Mouse (Mus musculus): Measurements from ENCODE around the gene Srcin1. TPM values are rescaled to one million over a fixed set of nuclear protein-coding genes. Genes with fewer than 3 reads are reported as not detected.

The Srcin1 gene
- total RNA-seq, 2 experiments from 2014 or later, result 246 to 287 TPM

- no peak for DNase-seq (ENCODE audit: low spot score in 2 of 2)
Measured at GRCm38 (mm10) chr11:97579088-97579857, 3.3 kb upstream of the Srcin1 start.

DNA sequence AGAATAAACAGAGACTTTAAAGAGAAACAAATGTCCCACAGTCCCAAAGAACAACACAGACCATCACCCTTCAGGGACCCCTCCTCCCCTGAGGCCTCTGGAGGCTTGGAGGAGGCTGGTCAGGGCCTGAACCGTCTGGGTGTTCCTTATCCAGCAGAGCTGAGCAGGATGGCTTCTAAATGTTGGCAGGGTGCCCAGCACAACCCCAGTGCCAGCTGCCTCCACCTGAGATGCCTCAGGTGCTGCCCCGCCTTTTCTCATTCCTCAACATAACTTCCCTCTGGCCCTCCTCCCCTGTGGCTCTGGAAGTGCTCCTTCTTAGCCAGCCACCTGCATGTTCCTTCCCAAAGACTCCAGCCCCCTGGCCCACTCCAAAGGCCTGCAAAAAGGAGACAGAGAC lies 2.3 kb upstream of the Srcin1 start:
- DNase-seq (ENCODE audit: low spot score in 2 of 2), result no peak

GRCm38 (mm10) chr11:97575638-97576037 lies 348 bp downstream of the Srcin1 start:
- peak; percentile 81 to 88 for DNase-seq (ENCODE audit: low spot score in 2 of 2)

DNA sequence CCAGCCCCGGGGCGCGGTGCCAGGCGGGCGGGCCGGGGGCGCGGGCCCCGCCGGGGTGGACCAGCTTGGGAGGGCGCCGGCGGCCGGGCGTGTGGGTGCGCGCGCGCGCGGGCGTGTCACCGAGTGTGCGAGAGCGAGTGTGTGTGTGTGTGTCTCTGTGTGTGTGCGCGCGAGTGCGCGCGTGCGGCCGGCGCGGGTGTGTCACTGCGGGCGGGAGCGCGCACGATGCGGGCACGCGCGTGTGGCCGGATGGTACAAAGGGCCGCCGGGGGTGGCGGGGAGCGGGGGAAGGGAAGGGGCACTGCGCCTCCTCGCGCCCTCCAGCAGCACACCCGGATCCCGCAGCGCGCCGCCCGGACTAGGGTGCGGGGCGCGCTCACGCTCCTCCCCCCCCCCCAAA lies 911 bp downstream of the Srcin1 start:
- peak; percentile 68 to 83 for DNase-seq (ENCODE audit: low spot score in 2 of 2)

GRCm38 (mm10) chr11:97574551-97575051 lies 1.4 kb downstream of the Srcin1 start:
- DNase-seq (ENCODE audit: low spot score in 2 of 2), result peak in 1 of 2 experiments; percentile 52

GRCm38 (mm10) chr11:97573891-97574550 lies 2.0 kb downstream of the Srcin1 start:
- DNase-seq (ENCODE audit: low spot score in 2 of 2), result peak; percentile 72 to 84

DNA sequence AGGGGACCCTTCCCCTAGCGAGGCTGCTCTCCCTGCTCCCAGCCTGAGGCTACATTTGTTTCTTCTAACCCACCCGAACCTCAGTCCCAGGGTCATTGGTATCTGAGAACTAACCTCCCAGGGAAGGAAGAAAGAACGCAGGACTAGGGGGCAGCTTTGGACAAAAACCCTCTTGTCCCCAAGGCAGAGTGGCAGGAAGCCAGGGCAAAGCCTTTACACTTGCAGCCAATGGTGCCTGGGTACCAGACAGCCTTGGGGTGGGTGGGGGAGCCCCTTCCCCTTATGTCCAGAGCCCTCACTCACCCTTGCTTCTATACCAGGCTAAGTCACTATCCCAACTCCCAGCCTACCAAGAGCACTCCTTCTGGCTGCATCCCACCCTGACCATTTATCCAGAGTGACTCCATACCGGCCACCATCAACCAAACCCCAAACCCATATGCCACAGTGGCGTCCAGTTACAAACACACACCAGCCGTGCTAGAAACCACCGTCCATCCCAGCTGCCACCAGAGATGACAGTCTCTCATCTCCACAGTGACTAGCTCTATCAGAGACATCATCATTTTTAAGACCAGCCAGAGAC lies 3.0 kb downstream of the Srcin1 start:
- DNase-seq (ENCODE audit: low spot score in 2 of 2), result no peak

DNA sequence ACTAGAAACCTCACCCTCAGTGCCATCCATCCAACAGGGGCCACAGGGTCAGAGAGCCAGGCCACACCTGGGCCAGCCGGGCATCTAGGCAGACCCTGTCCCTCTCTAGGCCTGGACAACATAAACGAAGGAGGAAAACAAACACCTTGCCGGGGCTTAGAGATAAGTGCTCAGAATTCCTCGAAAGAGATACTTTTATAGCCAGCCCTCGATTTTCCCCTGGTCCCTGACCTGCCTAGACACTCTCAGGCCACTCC lies 4.0 kb downstream of the Srcin1 start:
- no peak for DNase-seq (ENCODE audit: low spot score in 2 of 2)

DNA sequence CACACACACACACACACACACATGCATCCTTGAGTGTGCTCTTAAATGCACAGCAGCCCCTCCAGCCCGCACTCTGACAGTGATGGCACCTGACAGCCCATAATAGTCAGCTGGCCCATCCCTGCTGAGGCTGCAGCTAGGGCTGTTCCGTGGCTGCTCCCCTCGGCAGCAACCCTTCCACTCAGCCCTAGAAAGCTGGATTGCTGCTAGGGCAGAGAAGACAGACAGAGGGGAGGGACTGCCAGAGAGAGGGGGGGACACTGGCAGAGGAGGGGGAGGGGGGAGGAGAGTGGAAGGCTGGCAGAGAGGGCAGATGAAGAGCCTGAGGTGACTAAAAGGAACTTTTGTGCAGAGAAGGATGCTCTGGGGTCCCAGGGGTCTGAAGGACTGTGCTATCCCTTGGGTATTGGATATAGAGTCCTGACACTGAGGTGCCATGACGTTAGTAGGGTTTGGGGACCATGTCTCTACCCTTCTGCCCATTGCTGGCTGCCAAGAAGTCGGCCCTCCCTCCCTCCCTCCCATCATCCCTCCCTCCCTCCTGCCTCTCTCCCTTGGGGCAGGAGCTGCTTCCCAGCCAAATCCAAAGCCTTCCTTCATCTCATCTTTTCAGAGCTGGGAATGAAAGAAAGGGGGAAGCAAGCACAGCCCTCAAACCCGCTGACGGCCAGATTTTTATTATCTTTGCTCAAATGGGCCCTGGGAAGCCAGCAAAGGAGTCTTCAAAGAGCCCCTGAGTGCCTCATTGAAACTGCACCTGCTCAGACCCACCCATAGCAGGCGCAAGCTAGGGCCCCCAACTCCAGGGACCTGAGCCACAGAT lies 4.5 kb downstream of the Srcin1 start:
- DNase-seq (ENCODE audit: low spot score in 2 of 2), result no peak

- DNase-seq (ENCODE audit: low spot score in 2 of 2), result no peak
Measured at GRCm38 (mm10) chr11:97570493-97571137, 5.4 kb downstream of the Srcin1 start.

GRCm38 (mm10) chr11:97569806-97570205 lies 6.2 kb downstream of the Srcin1 start:
- DNase-seq (ENCODE audit: low spot score in 2 of 2), result no peak

- DNase-seq (ENCODE audit: low spot score in 2 of 2), result peak; percentile 51 to 75
Measured at GRCm38 (mm10) chr11:97569301-97569724, 6.7 kb downstream of the Srcin1 start.

DNA sequence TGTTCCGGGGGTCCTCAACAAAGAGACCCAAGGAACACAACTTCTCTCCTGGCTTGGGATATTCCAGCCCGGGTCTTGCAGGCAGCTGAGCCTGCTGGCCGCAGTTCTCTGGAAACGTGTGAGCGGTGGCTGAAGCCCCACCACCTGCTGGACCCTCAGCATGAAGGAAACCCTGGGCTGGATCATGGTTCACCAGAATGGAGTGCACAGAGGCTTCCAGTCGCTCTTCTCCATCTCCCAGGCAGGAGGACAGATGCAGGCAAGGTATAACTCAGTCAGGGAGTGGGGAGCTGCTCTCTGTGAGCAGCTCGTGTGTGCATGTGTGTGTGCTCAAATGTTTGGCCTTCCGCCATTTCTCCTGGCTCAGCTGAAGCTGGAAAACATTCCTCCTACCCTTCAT lies 7.3 kb downstream of the Srcin1 start:
- DNase-seq (ENCODE audit: low spot score in 2 of 2), result peak; percentile 80 to 85

DNA sequence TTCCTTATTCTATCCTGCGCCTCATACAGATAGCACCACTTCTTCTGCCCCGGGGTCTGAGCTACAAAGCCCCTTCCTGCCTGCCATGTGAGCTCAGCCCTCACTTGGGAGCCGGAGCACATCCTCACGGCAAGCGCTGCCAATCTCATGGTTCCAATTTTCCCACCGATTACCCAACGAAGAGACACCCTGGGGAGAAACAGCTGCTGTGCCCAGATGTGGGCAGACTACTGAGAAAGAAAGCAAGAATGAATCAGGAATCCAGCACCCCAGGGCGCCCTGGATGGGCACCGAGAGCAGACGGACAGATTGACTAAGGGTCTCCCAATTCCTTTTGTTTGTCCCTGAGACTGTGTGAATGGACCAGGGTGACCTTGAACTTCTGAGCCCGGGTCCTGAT lies 8.5 kb downstream of the Srcin1 start:
- no peak for DNase-seq (ENCODE audit: low spot score in 2 of 2)

DNA sequence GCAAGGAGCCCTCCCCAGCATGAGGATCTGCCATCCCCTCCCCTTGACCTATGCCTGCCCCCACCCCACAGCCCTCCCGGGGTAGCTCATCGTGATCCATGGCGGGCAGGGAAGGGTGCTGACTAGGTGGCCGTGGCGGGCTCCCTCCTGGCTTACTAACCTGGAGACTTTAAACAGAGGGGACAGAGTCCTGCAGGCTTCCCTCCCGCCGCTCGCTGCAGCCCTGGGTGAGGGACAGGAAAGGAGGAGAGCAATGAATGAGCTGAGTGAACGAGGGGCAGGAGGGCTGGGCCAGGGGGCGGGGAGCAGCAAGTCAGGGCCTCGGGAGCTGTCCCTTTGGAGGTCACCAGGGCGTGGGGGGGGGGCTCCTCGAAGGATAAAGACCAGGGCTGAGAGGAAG lies 9.4 kb downstream of the Srcin1 start:
- DNase-seq (ENCODE audit: low spot score in 2 of 2), result no peak

DNA sequence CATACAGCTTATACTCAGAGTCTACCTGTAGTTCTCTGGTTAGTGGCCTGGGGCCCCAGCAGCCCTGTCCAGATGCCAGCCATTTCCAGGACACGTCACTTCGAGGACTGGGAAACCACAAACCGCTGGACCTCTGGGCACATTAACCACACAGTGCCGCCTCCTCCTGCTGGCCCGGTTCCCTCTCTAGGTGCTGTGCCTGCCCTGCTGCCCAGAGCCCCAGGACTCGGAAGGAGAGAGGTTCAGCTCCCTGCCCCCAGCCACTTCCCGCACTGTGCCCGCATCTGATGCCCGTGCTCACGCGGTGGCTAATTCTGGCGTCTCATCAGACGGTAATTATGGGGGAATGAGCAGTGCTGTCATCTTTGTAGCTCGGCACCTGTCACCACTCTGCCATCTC lies 12.3 kb downstream of the Srcin1 start:
- no peak for DNase-seq (ENCODE audit: low spot score in 2 of 2)

GRCm38 (mm10) chr11:97562536-97562935 lies 13.4 kb downstream of the Srcin1 start:
- no peak for DNase-seq (ENCODE audit: low spot score in 2 of 2)

DNA sequence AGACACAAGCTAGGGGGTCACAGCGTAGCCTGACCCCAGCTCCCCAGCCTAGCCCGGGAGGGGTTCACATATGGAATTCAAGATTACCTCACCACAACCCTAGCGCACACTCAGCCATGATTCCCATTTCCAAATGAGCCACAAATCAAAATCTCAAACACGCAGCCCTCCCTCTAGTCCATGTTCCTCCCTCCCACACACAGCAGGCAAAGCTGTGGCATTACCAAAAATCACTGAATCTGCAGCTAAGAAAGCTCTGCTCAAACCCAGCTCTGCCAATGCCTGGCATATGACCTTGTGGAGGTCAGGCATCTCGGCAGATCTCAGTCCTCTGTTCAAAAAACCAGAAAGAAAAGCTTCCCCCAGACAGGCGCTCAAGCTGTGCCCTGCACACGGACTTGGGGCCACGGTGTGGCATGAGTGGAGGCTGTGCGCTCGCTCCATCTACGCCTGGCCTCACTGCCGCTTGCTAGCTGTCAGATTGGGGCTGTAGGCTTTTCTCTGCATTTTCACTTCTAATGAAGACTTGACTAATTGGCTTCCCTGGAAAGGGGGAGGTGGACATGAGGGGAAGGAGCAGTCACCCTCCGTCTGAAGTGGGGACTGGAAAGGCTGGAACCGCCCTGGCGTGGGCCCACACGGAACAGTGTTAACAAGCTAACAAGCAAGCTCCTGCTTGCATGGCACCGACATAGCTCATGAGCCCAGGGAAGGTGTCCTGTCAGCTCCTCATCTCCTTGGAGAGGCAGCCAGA lies 15.6 kb downstream of the Srcin1 start:
- DNase-seq (ENCODE audit: low spot score in 2 of 2), result no peak

DNA sequence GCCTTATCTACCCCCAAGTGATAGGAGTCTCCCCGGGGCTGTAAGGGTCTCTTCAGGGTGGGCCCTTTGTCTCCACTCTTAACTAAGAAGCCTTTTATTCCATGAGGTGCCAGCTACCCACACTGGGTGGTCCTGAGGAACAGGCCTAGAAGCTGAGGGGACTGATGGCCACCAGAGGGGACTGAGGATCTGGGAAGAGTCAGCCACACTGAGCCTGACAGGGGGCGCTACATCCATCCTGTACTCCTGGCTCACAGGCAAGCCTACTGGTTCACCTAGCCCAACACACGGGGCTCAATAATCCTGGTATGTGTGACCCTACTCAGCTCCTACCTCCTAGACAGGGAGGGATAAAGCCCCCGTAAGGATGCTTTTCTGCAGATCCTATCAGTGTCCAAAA lies 16.4 kb downstream of the Srcin1 start:
- no peak for DNase-seq (ENCODE audit: low spot score in 2 of 2)

DNA sequence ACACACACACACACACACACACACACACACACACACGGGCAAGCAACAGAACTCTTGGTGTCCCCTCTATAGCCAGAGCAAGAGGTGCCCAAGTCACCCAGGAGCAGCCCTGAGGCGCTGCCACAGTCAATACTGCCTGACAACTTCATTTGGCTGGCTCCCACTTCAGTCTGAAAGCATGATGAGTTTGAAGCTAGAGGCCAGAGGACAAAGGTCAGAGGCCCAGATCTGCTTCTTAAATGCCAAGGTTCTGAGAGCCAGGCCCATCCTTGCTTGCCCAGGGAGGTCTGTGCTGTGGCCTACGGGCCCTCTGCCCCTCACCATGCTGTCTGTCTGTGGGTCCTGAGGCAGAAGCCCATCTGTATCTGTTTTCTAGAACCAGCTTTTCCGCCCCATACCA lies 18.1 kb downstream of the Srcin1 start:
- DNase-seq (ENCODE audit: low spot score in 2 of 2), result no peak

All from left cerebral cortex, adult 18-20 months (tissue).